Mouse (Mus musculus) lung, adult 2 months (tissue): Measurements from ENCODE around the gene Frrs1l. TPM values are rescaled to one million over a fixed set of nuclear protein-coding genes. Genes with fewer than 3 reads are reported as not detected.

ENCODE experiments used
- DNase-seq: peaks from one replicate; pipeline ENCODE4 v3.0.0; 2022
- H3K4me1 ChIP-seq: fragments of 200-500 bp; 2 replicates; pipeline ENCODE4 v1.6.1; 2011; ENCODE audit warnings: low read length; ENCODE audit not compliant: control insufficient read depth, insufficient read depth
- H3K4me3 ChIP-seq: fragments of 200-500 bp; replicated peaks from 2 replicates; pipeline ENCODE3; 2011; ENCODE audit warnings: low read depth, mild to moderate bottlenecking, control low read depth, low read length; ENCODE audit errors: extremely low read depth
- CTCF ChIP-seq: fragments of 200-500 bp; IDR thresholded peaks from 2 replicates; pipeline ENCODE4 v1.5.1; 2011; ENCODE audit warnings: mild to moderate bottlenecking, low read length, control low read depth; ENCODE audit not compliant: insufficient read depth
- POLR2A ChIP-seq: fragments of 200-500 bp; IDR thresholded peaks from 2 replicates; pipeline ENCODE4 v1.6.1; 2011; ENCODE audit warnings: low read depth, mild to moderate bottlenecking, control low read depth, low read length, borderline replicate concordance; ENCODE audit errors: extremely low read depth
- WGBS: fragments of 180-500 bp; shearing (Covaris S2); methylation state at CpG from one replicate; pipeline ENCODE4 v1.1.7; 2018; 5-methylcytosine and 5-hydroxymethylcytosine counted together
- polyA plus RNA-seq: library from polyadenylated mRNA; depleted of rRNA; stranded (reverse); fragments of >200 nt; gene quantifications from 2 replicates; pipeline ENCODE4 v1.2.3, GENCODE M21; 2012

Gene Frrs1l
- polyA plus RNA-seq, 1 experiment = 0.04 TPM

- no peak for DNase-seq
- Histone ChIP-seq H3K4me3 (no peak overlapping the region), H3K4me1 (no peaks in the 10 kb centered on the region)
- 86% methylated on average over 5 of the region's 5 CpGs for WGBS
- no peak for TF ChIP-seq CTCF
- no peak for TF ChIP-seq POLR2A
Observed at GRCm38 (mm10) chr4:57015032-57015431, 24.8 kb upstream of the Frrs1l start.

GRCm38 (mm10) chr4:57011454-57012046 is 21.4 kb upstream of the Frrs1l start:
- TF ChIP-seq POLR2A (no peak), CTCF (no peak)
- H3K4me1 ChIP-seq = no peaks in the 10 kb centered on the region
- no peak for DNase-seq
- 59% methylated on average over 8 of the region's 8 CpGs for WGBS
- H3K4me3 ChIP-seq = no peak overlapping the region

GRCm38 (mm10) chr4:57010919-57011318 is 20.7 kb upstream of the Frrs1l start:
- DNase-seq = no peak
- no peaks in the 10 kb centered on the region for H3K4me1 ChIP-seq
- whole genome bisulfite sequencing = 10% methylated on average over 6 of the region's 6 CpGs
- TF ChIP-seq POLR2A (no peak), CTCF (no peak)
- H3K4me3 ChIP-seq = no peak overlapping the region

- no peak for TF ChIP-seq CTCF
- TF ChIP-seq POLR2A = no peak
- no peaks in the 10 kb centered on the region for H3K4me1 ChIP-seq
- WGBS = 27% methylated on average over 5 of the region's 5 CpGs
- no peak for DNase-seq
- no peak overlapping the region for H3K4me3 ChIP-seq
Observed at GRCm38 (mm10) chr4:57010425-57010824, 20.2 kb upstream of the Frrs1l start.

- no peaks in the 10 kb centered on the region for H3K4me1 ChIP-seq
- DNase-seq = no peak
- no peak overlapping the region for H3K4me3 ChIP-seq
- WGBS = 70% methylated on average over 9 of the region's 9 CpGs
- no peak for TF ChIP-seq CTCF
Observed at GRCm38 (mm10) chr4:57007717-57008116, 17.5 kb upstream of the Frrs1l start.

- no peak for TF ChIP-seq CTCF
- no peak for TF ChIP-seq POLR2A
- H3K4me3 ChIP-seq = no peak overlapping the region
- H3K4me1 ChIP-seq = no peaks in the 10 kb centered on the region
- DNase-seq = no peak
- WGBS = 62% methylated on average over 8 of the region's 8 CpGs
Observed at GRCm38 (mm10) chr4:57005011-57005410, 14.8 kb upstream of the Frrs1l start.

GRCm38 (mm10) chr4:57003886-57004285 is 13.7 kb upstream of the Frrs1l start:
- TF ChIP-seq CTCF (no peak), POLR2A (no peak)
- WGBS = 84% methylated on average over 8 of the region's 8 CpGs
- no peak for DNase-seq
- Histone ChIP-seq H3K4me1 (no peaks in the 10 kb centered on the region), H3K4me3 (no peak overlapping the region)

- TF ChIP-seq POLR2A = no peak
- no peak for TF ChIP-seq CTCF
- no peak for DNase-seq
- 56% methylated on average over 3 of the region's 3 CpGs for WGBS
- Histone ChIP-seq H3K4me1 (no peaks in the 10 kb centered on the region), H3K4me3 (no peak overlapping the region)
Observed at GRCm38 (mm10) chr4:57002751-57003150, 12.6 kb upstream of the Frrs1l start.

GRCm38 (mm10) chr4:57001437-57001836 is 11.2 kb upstream of the Frrs1l start:
- DNase-seq = no peak
- TF ChIP-seq POLR2A = no peak
- no peak for TF ChIP-seq CTCF
- Histone ChIP-seq H3K4me3 (no peak overlapping the region), H3K4me1 (no peaks in the 10 kb centered on the region)
- 86% methylated on average over 2 of the region's 2 CpGs for WGBS

- H3K4me1 ChIP-seq = no peaks in the 10 kb centered on the region
- no peak overlapping the region for H3K4me3 ChIP-seq
- no peak for DNase-seq
- 56% methylated on average over 7 of the region's 7 CpGs for WGBS
- no peak for TF ChIP-seq CTCF
Observed at GRCm38 (mm10) chr4:56993331-56993730, 3.1 kb upstream of the Frrs1l start.
